Mouse (Mus musculus) ES-Bruce4 (cell line): ENCODE measurements at regions not wholly inside any gene's neighbourhood (a gene's known extent, or its start where the extent isn't known, plus 50 kb on each side); places are given as distances from the start of the nearest gene placed in this dataset.

Experiments
- CTCF ChIP-seq: IDR thresholded peaks from one replicate; pipeline ENCODE4 v1.8.1; 2011; ENCODE audit warnings: low read depth, low read length
- POLR2A ChIP-seq: IDR thresholded peaks from one replicate; pipeline ENCODE4 v1.8.1; 2011; ENCODE audit warnings: low read length; ENCODE audit not compliant: insufficient read depth

DNA sequence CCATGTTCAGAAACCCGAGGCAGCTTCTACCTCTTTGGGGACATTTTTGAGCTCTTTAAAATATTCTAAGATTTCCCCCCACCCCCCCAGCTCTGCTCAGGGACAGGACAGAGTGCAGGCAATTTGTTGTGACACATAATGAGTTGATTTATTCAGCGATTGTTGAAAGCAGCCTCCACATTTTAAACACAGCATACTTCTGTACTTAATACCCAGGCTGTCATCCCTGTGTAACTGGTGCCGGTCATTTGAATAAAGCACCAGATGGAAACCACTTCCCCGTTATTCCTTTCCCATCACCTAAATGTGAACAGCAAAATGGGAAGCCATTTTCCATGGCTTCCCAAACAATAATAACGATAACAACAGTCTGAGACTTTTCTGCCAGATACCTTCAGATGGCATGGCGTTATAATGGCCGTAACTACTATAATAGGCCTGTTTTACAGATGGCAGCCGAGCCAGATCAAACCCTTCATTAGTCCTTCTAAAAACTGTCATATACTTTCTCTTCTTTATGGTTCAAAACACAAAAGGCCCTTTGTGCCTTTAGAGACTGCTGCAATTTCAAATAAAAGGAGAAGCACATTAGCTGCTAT lies 160.7 kb upstream of the Bmper start:
- TF ChIP-seq CTCF (no peak), POLR2A (no peak)
